Comparison of ENCODE assay signal across 12 mouse cellular contexts in the genomic region with DNA sequence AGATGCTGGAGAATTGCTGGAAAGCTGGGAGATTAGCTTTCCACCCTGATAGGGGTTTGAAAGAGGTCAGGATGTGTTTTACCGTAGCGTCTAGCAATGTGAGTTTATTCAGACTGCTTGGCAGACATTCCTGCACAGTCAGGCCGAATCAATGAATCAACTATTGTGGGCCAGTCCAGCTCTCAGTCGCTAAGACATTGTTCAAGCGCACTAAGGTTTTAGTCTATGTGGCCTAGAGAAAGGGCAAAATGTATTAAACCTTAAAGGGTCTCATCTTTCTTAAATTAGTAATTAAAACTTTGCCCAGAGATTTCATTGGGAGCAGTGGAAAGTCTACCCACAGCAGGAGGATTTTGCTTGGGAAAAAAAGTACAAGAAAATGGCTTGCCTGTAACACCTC. TPM values are rescaled to one million over a fixed set of nuclear protein-coding genes. Genes with fewer than 3 reads are reported as not detected.
DNase-seq lines count a peak whose midpoint lies in the region; ATAC-seq lines count a peak whose summit lies in the region.
"Had no signal": no experiment of that assay in that cellular context is flagged by ENCODE, and none has a peak within 500 bp of the region (broad histone marks: within the 10 kb centered on the region; RNA-seq: fewer than 3 reads in every experiment).

No protein-coding gene starts in this region.

- WGBS in heart, embryonic 14.5 days, result 42% methylated on average over 5 of the region's 5 CpGs
- WGBS in embryonic facial prominence, embryonic 10.5 days, result 19% methylated on average over 5 of the region's 5 CpGs
- WGBS in hindbrain, embryonic 12.5 days, result 8% methylated on average over 5 of the region's 5 CpGs
- WGBS in midbrain, embryonic 13.5 days, result 7% methylated on average over 5 of the region's 5 CpGs

- ATAC-seq in heart, embryonic 14.5 days (ENCODE audit: insufficient number of reproducible peaks, insufficient read depth, low FRiP score, low read depth), result no peak
- ATAC-seq in hindbrain, embryonic 12.5 days (ENCODE audit: low FRiP score), result no peak
- ATAC-seq in midbrain, embryonic 13.5 days, result 0 out of 2 replicates have a peak, but pooled peaks have one; percentile 43

- peak overlapping the region; percentile 27 to 37; a peak in 2 of 4 replicates for H3K27ac ChIP-seq in heart, embryonic 14.5 days (replicated peaks in 1 of 2; ENCODE audit: control insufficient read depth in 1 of 2, insufficient read depth in 1 of 2, low read depth in 2 of 2, low read length in 2 of 2)
- peak overlapping the region; percentile 55 for H3K27ac ChIP-seq in embryonic facial prominence, embryonic 10.5 days (replicated peaks)
- 0 out of 2 replicates have a peak overlapping the region, but pooled peaks have one; percentile 26 for H3K27ac ChIP-seq in hindbrain, embryonic 12.5 days
- no peak overlapping the region for H3K27ac ChIP-seq in midbrain, embryonic 13.5 days
- H3K27ac ChIP-seq: gastrocnemius, adult 2 months; liver, embryonic 14.5 days had no signal

- H3K27me3 ChIP-seq in heart, embryonic 14.5 days (ENCODE audit: control insufficient read depth, insufficient read depth, low read length), result no peaks in the 10 kb centered on the region
- no peaks in the 10 kb centered on the region for H3K27me3 ChIP-seq in embryonic facial prominence, embryonic 10.5 days (replicated peaks; ENCODE audit: low read depth, poor library complexity, severe bottlenecking)
- H3K27me3 ChIP-seq in hindbrain, embryonic 12.5 days, result no peaks in the 10 kb centered on the region
- H3K27me3 ChIP-seq in midbrain, embryonic 13.5 days, result no peaks in the 10 kb centered on the region

- no peak overlapping the region for H3K4me3 ChIP-seq in heart, embryonic 14.5 days (ENCODE audit: control insufficient read depth in 1 of 2, insufficient read depth in 1 of 2, low read depth in 1 of 2, low read length in 2 of 2)
- H3K4me3 ChIP-seq in embryonic facial prominence, embryonic 10.5 days, result no peak overlapping the region
- no peak overlapping the region for H3K4me3 ChIP-seq in hindbrain, embryonic 12.5 days
- H3K4me3 ChIP-seq in midbrain, embryonic 13.5 days (replicated peaks), result no peak overlapping the region
- H3K4me3 ChIP-seq: gastrocnemius, adult 2 months; myocyte had no signal

- no peak for DNase-seq in heart, adult 18-20 months
- DNase-seq in embryonic facial prominence, embryonic 10.5 days (ENCODE audit: low spot score), result no peak
- DNase-seq in layer of hippocampus, adult 9-10 months (ENCODE audit: low spot score), result no peak
- DNase-seq in cerebellum, adult 8-10 months, result no peak
- DNase-seq in urinary bladder, adult 18-20 months (ENCODE audit: low spot score in 2 of 2), result no peak
- DNase-seq: cerebellum, adult 11-12 months; gastrocnemius, adult 2 months had no signal

- no peak overlapping the region for H3K9ac ChIP-seq in heart, embryonic 14.5 days (ENCODE audit: low read length)
- no peak overlapping the region for H3K9ac ChIP-seq in hindbrain, embryonic 12.5 days
- no peak overlapping the region for H3K9ac ChIP-seq in midbrain, embryonic 13.5 days (replicated peaks)
- H3K9ac ChIP-seq: liver, embryonic 14.5 days had no signal

- H3K4me2 ChIP-seq in heart, embryonic 14.5 days (ENCODE audit: low read length), result 0 out of 2 replicates have a peak overlapping the region, but pooled peaks have one; percentile 11
- peak overlapping the region; percentile 16; the same call in 1 of the 2 replicates for H3K4me2 ChIP-seq in hindbrain, embryonic 12.5 days (replicated peaks)
- H3K4me2 ChIP-seq in midbrain, embryonic 13.5 days (replicated peaks), result no peak overlapping the region

- H3K36me3 ChIP-seq in heart, embryonic 14.5 days (ENCODE audit: control insufficient read depth, insufficient read depth, low read length), result no peaks in the 10 kb centered on the region
- H3K36me3 ChIP-seq in embryonic facial prominence, embryonic 10.5 days (replicated peaks), result no peaks in the 10 kb centered on the region
- no peaks in the 10 kb centered on the region for H3K36me3 ChIP-seq in hindbrain, embryonic 12.5 days
- no peaks in the 10 kb centered on the region for H3K36me3 ChIP-seq in midbrain, embryonic 13.5 days

- no peaks in the 10 kb centered on the region for H3K9me3 ChIP-seq in heart, embryonic 14.5 days (ENCODE audit: control insufficient read depth, low read length)
- no peaks in the 10 kb centered on the region for H3K9me3 ChIP-seq in embryonic facial prominence, embryonic 10.5 days
- H3K9me3 ChIP-seq in hindbrain, embryonic 12.5 days (replicated peaks), result no peaks in the 10 kb centered on the region
- H3K9me3 ChIP-seq in midbrain, embryonic 13.5 days, result no peaks in the 10 kb centered on the region

- H3K4me1 ChIP-seq in heart, embryonic 14.5 days (ENCODE audit: control insufficient read depth in 2 of 2, insufficient read depth in 2 of 2, low read length in 2 of 2), result peaks cover 0 to 3% of the 10 kb centered on the region in 2 experiments; a peak in 1 of 4 replicates
- peaks cover 24% of the 10 kb centered on the region for H3K4me1 ChIP-seq in embryonic facial prominence, embryonic 10.5 days
- H3K4me1 ChIP-seq in hindbrain, embryonic 12.5 days, result peaks cover 23% of the 10 kb centered on the region
- peaks cover 19% of the 10 kb centered on the region for H3K4me1 ChIP-seq in midbrain, embryonic 13.5 days (replicated peaks)

RNA-seq across cellular contexts. Expression of gene Ddah1, which starts 48.0 kb away (rescaled TPM):
- polyA plus RNA-seq in heart, embryonic 14.5 days (2014; fragmentation: Nextera tagmentation; extraction: Ambion mirVana), result 23.9 and 28.9 TPM in 2 replicates
- 1 to 10 TPM; 6.4 to 8.2 TPM for total RNA-seq in heart, adult 18-20 months (2021)
- 16.5 and 22.4 TPM in 2 replicates for polyA plus RNA-seq in embryonic facial prominence, embryonic 10.5 days (2016; fragmentation: Nextera tagmentation; extraction: Ambion mirVana)
- 46.8 and 53.8 TPM in 2 replicates for polyA plus RNA-seq in hindbrain, embryonic 12.5 days (2016; fragmentation: Nextera tagmentation; extraction: Ambion mirVana)
- 61.3 and 69.2 TPM in 2 replicates for polyA plus RNA-seq in midbrain, embryonic 13.5 days (2015; fragmentation: Nextera tagmentation; extraction: Ambion mirVana)
